Comparison of ENCODE assay signal across 11 mouse cellular contexts in genomic region chr4:135248250-135249018, GRCm38 (mm10). TPM values are rescaled to one million over a fixed set of nuclear protein-coding genes. Genes with fewer than 3 reads are reported as not detected.
DNase-seq lines count a peak whose midpoint lies in the region; ATAC-seq and TF ChIP-seq lines count a peak whose summit lies in the region.
"Had no signal": no experiment of that assay in that cellular context is flagged by ENCODE, and none has a peak within 500 bp of the region (broad histone marks: within the 10 kb centered on the region; RNA-seq: fewer than 3 reads in every experiment).

No protein-coding gene starts in this region.

- DNase-seq in heart, postnatal 10 days: no peak
- DNase-seq in thymus, adult 2 months: peak; percentile 12
- no peak for DNase-seq in thymus, postnatal 10 days (ENCODE audit: low spot score in 2 of 2)
- DNase-seq in liver, embryonic 13.5 days: no peak
- no peak for DNase-seq in right cerebral cortex, postnatal 14 days
- DNase-seq in embryo, embryonic 11 days: no peak
- DNase-seq: layer of hippocampus, postnatal 36 days had no signal

- H3K27me3 ChIP-seq in heart, embryonic 15.5 days: no peaks in the 10 kb centered on the region
- H3K27me3 ChIP-seq in thymus, adult 2 months (ENCODE audit: control insufficient read depth, insufficient read depth, low read length): no peaks in the 10 kb centered on the region
- no peaks in the 10 kb centered on the region for H3K27me3 ChIP-seq in liver, embryonic 13.5 days
- H3K27me3 ChIP-seq: forebrain, embryonic 15.5 days; hindbrain, embryonic 12.5 days had no signal

- intact Hi-C loops in heart, postnatal 10 days (cut with DNase I): no loop called here

- 64% methylated on average over 9 of the region's 9 CpGs for WGBS in heart, embryonic 15.5 days
- 13% methylated on average over 9 of the region's 9 CpGs for WGBS in thymus, adult 2 months
- 53% methylated on average over 9 of the region's 9 CpGs for WGBS in liver, embryonic 13.5 days (ENCODE audit: insufficient replicate concordance)

- H3K4me2 ChIP-seq in heart, embryonic 15.5 days: no peak overlapping the region
- no peak overlapping the region for H3K4me2 ChIP-seq in liver, embryonic 13.5 days
- H3K4me2 ChIP-seq: forebrain, embryonic 15.5 days; hindbrain, embryonic 12.5 days had no signal

- H3K4me3 ChIP-seq in heart, embryonic 15.5 days: no peak overlapping the region
- H3K4me3 ChIP-seq in thymus, adult 2 months (ENCODE audit: control insufficient read depth, insufficient read depth, low read length): no peak overlapping the region
- no peak overlapping the region for H3K4me3 ChIP-seq in liver, embryonic 13.5 days (replicated peaks)
- H3K4me3 ChIP-seq: forebrain, embryonic 15.5 days; hindbrain, embryonic 12.5 days had no signal

- H3K9me3 ChIP-seq in heart, embryonic 15.5 days (replicated peaks): no peaks in the 10 kb centered on the region
- H3K9me3 ChIP-seq in liver, embryonic 13.5 days (replicated peaks): 0 out of 2 replicates have a peak, but pooled peaks cover 4% of the 10 kb centered on the region
- H3K9me3 ChIP-seq: forebrain, embryonic 15.5 days had no signal

- peaks cover 3% of the 10 kb centered on the region; the same call in 1 of the 2 replicates for H3K36me3 ChIP-seq in heart, embryonic 15.5 days
- no peaks in the 10 kb centered on the region for H3K36me3 ChIP-seq in thymus, adult 2 months (ENCODE audit: control insufficient read depth, insufficient read depth, low read length)
- H3K36me3 ChIP-seq in liver, embryonic 13.5 days: peaks cover 24% of the 10 kb centered on the region
- H3K36me3 ChIP-seq: forebrain, embryonic 15.5 days had no signal

- TF ChIP-seq CTCF in thymus, adult 2 months (IDR thresholded peaks at IDR 0.05; ENCODE audit: borderline replicate concordance, control insufficient read depth, extremely low read depth, insufficient read depth, low read length, poor library complexity): no peak

- H3K9ac ChIP-seq in heart, embryonic 15.5 days: 0 out of 2 replicates have a peak overlapping the region, but pooled peaks have one; percentile 17
- H3K9ac ChIP-seq in liver, embryonic 13.5 days: no peak overlapping the region
- H3K9ac ChIP-seq: forebrain, embryonic 15.5 days; hindbrain, embryonic 12.5 days had no signal

- ATAC-seq in heart, embryonic 15.5 days (replicated peaks; ENCODE audit: insufficient number of reproducible peaks, insufficient read depth, low FRiP score, low read depth): no peak
- ATAC-seq in liver, embryonic 13.5 days (ENCODE audit: low read depth): no peak
- no peak for ATAC-seq in frontal cortex, adult (ENCODE audit: low TSS enrichment)
- ATAC-seq: forebrain, embryonic 15.5 days had no signal

- H3K27ac ChIP-seq in heart, embryonic 15.5 days: peak overlapping the region; percentile 60
- no peak overlapping the region for H3K27ac ChIP-seq in thymus, adult 2 months (ENCODE audit: control insufficient read depth, insufficient read depth, low read length)
- H3K27ac ChIP-seq in liver, embryonic 13.5 days: peak overlapping the region; percentile 36; the same call in 1 of the 2 replicates
- H3K27ac ChIP-seq: hindbrain, embryonic 12.5 days had no signal

- TF ChIP-seq POLR2A in thymus, adult 2 months (IDR thresholded peaks at IDR 0.05; ENCODE audit: control insufficient read depth, extremely low read depth, insufficient read depth, low read length, poor library complexity): no peak

- peaks cover 62% of the 10 kb centered on the region for H3K4me1 ChIP-seq in heart, embryonic 15.5 days (replicated peaks)
- H3K4me1 ChIP-seq in thymus, adult 2 months (replicated peaks; ENCODE audit: control insufficient read depth, insufficient read depth, low read length): peaks cover 11% of the 10 kb centered on the region
- H3K4me1 ChIP-seq in liver, embryonic 13.5 days (replicated peaks): peaks cover 73% of the 10 kb centered on the region

RNA-seq across cellular contexts. Expression of gene Clic4, which starts 24.2 kb away (rescaled TPM):
- 252 and 254 TPM in 2 replicates for polyA plus RNA-seq in heart, embryonic 15.5 days (2015; fragmentation: Nextera tagmentation; extraction: Ambion mirVana)
- total RNA-seq in heart, postnatal 10 days (2021): 100 to 1,000 TPM; 309 to 310 TPM
- polyA plus RNA-seq in thymus, adult 2 months (2012; rRNA removed): 50.2 and 55.1 TPM in 2 replicates
- polyA plus RNA-seq in liver, embryonic 13.5 days (2015; fragmentation: Nextera tagmentation; extraction: Ambion mirVana): 109 and 131 TPM in 2 replicates
